Mouse (Mus musculus): ENCODE data around the gene BC029722. TPM values are rescaled to one million over a fixed set of nuclear protein-coding genes. Genes with fewer than 3 reads are reported as not detected.
A peak's percentile ranks its signal among the peaks of the same experiment; 100 is the strongest.

BC029722 gene
- total RNA-seq, 2 experiments from 2014 or later: 52.8 to 60.0 TPM

- DNase-seq (ENCODE audit: extremely low spot score in 1 of 2, low spot score in 1 of 2): no peak
Observed at GRCm38 (mm10) chr2:155786905-155787304, 32.3 kb downstream of the BC029722 start.

DNA sequence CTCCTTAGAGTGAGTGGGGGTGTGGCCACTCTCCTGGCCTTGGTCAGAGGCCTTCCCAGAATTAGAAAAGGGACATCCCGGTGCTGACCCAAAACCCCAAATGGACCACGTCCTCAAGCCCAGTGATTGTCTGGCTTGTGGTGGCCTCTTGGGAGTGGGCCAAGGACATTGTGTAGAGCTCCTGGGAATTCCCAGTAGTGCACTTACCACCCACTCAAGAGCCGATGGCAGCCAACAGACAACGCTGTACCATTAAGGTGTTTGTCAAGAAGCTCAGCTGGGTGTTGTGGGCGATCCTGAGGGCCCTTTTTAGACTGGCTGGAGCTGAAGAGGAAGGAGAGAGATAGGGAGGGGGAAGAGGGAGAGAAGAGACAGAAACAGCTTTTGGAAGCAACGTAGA lies 34.7 kb downstream of the BC029722 start:
- DNase-seq (ENCODE audit: extremely low spot score in 1 of 2, low spot score in 1 of 2): no peak

DNA sequence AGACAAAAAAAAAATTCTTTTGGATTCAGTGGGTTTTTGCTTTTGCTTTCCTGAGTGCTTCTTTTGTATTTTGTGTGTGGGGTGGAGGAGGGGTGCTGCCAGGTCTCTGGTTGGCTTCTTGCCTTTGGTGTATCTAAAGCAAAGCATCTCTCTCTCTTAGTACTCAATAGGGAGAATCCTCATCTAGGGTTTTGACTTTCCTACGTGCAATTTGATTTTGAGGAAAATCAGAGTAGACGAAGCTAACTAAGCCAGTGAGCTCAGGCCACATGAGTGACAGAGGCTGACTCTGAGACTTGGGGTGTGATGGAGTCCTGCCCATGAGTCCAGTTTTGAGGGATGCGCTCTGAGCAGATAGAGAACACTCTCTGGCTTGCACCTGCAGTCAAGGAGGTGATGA lies 39.7 kb downstream of the BC029722 start:
- DNase-seq (ENCODE audit: extremely low spot score in 1 of 2, low spot score in 1 of 2): no peak

DNA sequence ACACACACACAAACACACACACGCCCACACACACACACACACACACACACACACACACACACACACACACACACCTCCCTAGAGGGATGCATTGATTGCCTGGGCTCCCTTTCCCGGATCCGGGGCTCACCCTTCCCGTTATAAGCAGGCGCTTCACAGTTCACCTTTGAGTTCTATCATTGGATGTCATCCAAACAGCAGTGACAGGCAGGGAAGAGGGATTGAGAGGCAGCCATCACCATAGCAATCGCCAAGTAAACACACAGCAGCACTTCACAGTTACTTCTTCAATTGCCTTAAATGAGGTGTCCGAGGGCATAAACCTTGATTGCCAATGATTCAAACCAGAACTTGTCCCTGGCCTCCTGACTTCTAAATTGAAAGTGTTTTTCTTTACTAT lies 40.2 kb downstream of the BC029722 start:
- DNase-seq (ENCODE audit: extremely low spot score in 1 of 2, low spot score in 1 of 2): no peak

GRCm38 (mm10) chr2:155778004-155778403 lies 41.2 kb downstream of the BC029722 start:
- DNase-seq (ENCODE audit: extremely low spot score in 1 of 2, low spot score in 1 of 2): no peak

DNA sequence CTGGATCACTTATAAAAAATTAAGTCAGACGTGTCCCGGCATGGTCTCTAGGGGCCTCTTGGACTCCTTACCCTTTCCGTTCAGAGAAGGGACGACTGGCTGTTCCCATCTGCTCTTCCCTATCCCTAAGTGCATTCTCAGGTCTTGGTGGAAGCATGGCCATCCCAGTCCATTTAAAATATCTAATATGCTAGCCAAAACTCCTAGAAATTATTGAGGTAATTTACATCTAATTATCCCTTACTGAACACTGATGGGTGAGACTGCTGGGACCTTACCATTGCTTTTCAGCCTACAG lies 41.6 kb downstream of the BC029722 start:
- DNase-seq (ENCODE audit: extremely low spot score in 1 of 2, low spot score in 1 of 2): no peak

DNA sequence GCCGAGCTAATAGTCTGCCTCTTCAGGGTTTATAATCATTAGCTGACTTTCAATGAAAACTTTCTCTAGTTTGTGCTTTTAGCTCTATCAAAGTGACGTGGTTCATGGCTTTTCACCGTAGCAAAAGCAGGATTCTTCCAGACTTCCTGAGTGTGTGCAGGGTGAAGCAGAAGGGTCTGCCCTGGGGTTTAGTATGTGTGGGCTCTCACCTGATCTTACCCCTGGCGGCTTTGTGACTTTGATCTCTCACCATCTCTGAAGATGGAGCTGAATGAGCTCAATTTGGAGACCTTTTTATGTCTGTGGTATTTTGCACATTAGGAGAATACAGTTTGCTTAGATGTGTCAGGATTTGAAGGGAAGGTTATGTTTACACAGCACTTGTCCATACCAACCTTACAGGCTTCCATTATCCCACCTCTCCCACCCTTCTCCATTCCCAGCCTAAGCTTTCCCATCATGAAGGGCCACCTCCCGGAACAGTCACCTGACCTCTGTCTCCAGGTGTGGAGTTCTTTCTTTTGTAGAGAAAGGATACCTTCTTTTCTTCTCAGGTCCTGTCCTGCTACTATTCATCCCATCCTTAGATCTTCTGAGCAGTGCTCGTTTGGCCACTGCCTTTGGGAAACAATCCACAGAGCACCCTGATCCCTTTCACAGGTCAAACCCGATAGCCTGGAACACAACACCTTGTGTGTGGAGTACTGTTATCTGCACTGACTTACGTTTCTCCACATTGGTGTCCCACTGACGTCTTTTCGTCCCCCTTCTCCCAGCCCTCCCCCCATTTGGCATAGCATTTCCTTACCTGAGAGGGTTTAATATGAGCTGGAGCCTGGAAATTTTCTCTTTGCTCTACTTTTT lies 42.2 kb downstream of the BC029722 start:
- no peak for DNase-seq (ENCODE audit: extremely low spot score in 1 of 2, low spot score in 1 of 2)

GRCm38 (mm10) chr2:155775685-155776263 lies 43.5 kb downstream of the BC029722 start:
- DNase-seq (ENCODE audit: extremely low spot score in 1 of 2, low spot score in 1 of 2): peak; percentile 43 to 46

GRCm38 (mm10) chr2:155774927-155775684 lies 44.1 kb downstream of the BC029722 start, which contains the start of gene Mmp24:
Mmp24 (plus strand) TSS chr2:155775342.
- DNase-seq (ENCODE audit: extremely low spot score in 1 of 2, low spot score in 1 of 2): no peak

GRCm38 (mm10) chr2:155774261-155774926 lies 44.8 kb downstream of the BC029722 start:
- DNase-seq (ENCODE audit: extremely low spot score in 1 of 2, low spot score in 1 of 2): no peak

DNA sequence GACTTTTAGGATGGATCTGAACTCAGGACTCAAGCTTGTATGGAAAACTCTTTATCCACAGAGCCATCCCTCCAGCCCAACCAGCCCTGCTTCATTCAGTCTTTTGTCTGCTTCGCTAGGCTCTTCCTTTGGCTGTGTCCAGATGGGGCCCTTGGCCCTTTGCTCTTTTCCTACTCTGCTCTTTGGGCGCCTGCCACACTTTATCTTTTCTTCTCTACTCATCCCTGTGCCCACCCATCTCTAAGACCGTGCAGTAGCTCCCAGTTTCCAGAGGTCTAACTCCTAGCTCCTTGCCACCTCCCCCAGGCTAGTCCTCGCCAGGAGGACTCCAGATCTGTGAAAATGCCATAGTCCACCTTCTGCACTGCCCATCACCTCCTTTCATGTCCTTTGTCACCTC lies 45.6 kb downstream of the BC029722 start:
- DNase-seq (ENCODE audit: extremely low spot score in 1 of 2, low spot score in 1 of 2): no peak

Other genes with a start within 250 kb of the BC029722 start
- 10 to 100 TPM; 22.6 to 26.5 TPM for gene Gss, start 226.6 kb downstream of the BC029722 start, total RNA-seq (2021)
- 1 to 10 TPM; 2.7 to 3.7 TPM for gene Myh7b, start 208.2 kb downstream of the BC029722 start, total RNA-seq (2021)
- gene Trpc4ap, start 127.0 kb downstream of the BC029722 start, total RNA-seq (2021): 100 to 1,000 TPM; 161 to 163 TPM
- gene Edem2, start 90.0 kb downstream of the BC029722 start, total RNA-seq (2021): 10 to 100 TPM; 19.8 to 22.9 TPM
- gene Gm17581, start 83.6 kb downstream of the BC029722 start, total RNA-seq (2021): not detected
- under 1 TPM; 0.71 to 0.96 TPM for gene Procr, start 68.3 kb downstream of the BC029722 start, total RNA-seq (2021)
- gene Mmp24, start 44.1 kb downstream of the BC029722 start, total RNA-seq (2021): 10 to 100 TPM; 43.5 to 43.6 TPM
- gene Eif6, start 7.5 kb upstream of the BC029722 start, total RNA-seq (2021): 10 to 100 TPM; 59.0 to 75.7 TPM
- not detected for gene Fam83c, start 15.4 kb upstream of the BC029722 start, total RNA-seq (2021)
- 10 to 100 TPM; 60.8 to 74.1 TPM for gene Uqcc1, start 110.9 kb upstream of the BC029722 start, total RNA-seq (2021)
- gene Gm15557, start 121.3 kb upstream of the BC029722 start, total RNA-seq (2021): not detected
- gene Gdf5, start 125.9 kb upstream of the BC029722 start, total RNA-seq (2021): under 1 TPM in 1 of 2 experiments, not detected in 1; 0.10 TPM
- gene Cep250, start 137.0 kb upstream of the BC029722 start, total RNA-seq (2021): 10 to 100 TPM; 14.3 to 18.9 TPM
- 1 to 10 TPM; 1.8 to 2.6 TPM for gene 6430550D23Rik, start 188.6 kb upstream of the BC029722 start, total RNA-seq (2021)
- 100 to 1,000 TPM; 174 to 223 TPM for gene Ergic3, start 188.6 kb upstream of the BC029722 start, total RNA-seq (2021)
- not detected for gene Fer1l4, start 233.5 kb upstream of the BC029722 start, total RNA-seq (2021)
- 1 to 10 TPM; 3.9 to 4.2 TPM for gene Spag4, start 245.7 kb upstream of the BC029722 start, total RNA-seq (2021)

Data from layer of hippocampus, postnatal 25 days (tissue).